Mouse (Mus musculus): Measurements from ENCODE around the gene Reln. TPM values are rescaled to one million over a fixed set of nuclear protein-coding genes. Genes with fewer than 3 reads are reported as not detected.
A peak's percentile ranks its signal among the peaks of the same experiment; 100 is the strongest.

The Reln gene
- 111 and 123 TPM in 2 replicates for polyA plus RNA-seq (2012; rRNA removed)

DNA sequence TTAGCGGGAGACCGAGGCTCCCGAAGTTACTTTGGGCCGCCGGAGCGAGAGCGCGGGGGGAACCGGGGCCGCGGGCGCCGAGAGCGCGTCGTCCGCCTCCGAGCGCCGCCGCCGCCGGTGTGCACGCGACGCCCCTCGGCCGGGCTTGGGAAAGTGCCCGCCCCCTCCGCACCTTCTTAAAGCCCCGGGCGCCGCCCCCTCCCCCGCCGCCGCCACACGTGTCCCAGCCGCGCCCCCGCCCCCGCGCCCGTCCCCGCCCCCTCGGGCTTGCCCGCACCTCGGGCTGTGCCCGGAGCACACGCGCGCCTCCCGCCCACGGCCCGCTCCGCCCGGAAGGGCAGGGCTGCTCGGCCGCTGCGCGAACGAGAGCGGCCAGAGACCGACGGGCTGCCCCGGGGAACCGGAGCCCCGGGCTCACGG is at the start of gene Reln:
Gene Reln, minus strand, starts transcription at position 147 of the 420 bp plus-strand sequence.
- DNase-seq (ENCODE audit: extremely low spot score in 1 of 2, low spot score in 1 of 2), result no peak

GRCm38 (mm10) chr5:22388502-22388901 is 44.0 kb upstream of the Reln start:
- no peak for DNase-seq (ENCODE audit: extremely low spot score in 1 of 2, low spot score in 1 of 2)

DNA sequence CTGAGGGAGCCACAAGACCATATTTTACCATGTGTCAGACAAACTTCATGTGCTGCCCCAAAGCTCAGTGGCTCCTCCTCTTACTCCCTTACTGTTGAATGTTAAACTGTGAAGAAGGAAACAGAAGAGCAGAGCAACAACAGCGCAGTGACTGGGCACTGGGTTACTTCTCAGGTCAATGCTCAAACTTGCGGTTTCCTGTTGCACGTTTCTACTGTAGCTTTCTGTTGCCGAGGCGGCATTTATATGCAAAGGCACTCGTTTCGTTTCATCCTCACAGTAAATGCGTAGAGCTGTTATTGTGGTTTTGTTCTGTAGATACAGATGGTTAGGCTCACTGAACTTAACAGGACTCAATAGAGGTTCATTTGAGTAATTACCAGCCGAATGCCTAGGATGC is 16.0 kb upstream of the Reln start:
- DNase-seq (ENCODE audit: extremely low spot score in 1 of 2, low spot score in 1 of 2), result no peak

DNA sequence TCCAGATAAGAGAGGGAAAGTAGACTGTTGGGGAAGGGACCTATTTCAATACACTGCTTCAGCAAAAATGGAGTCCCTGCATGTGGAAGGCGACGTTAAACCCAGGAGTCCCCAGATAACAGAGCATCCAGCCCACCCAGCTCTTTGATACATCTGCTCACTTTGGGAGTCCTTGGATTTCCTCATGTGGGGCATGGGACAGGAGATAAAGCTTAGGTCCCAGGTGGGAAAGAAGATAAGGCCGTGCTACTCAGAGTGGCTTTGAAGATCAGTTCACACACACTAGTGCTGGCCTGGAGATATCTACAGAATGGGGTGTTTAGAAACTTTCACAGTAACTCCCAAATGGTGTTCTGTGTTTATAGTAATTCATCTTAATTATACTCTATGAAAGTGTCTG is 3.9 kb upstream of the Reln start:
- DNase-seq (ENCODE audit: extremely low spot score in 1 of 2, low spot score in 1 of 2), result no peak

- DNase-seq (ENCODE audit: extremely low spot score in 1 of 2, low spot score in 1 of 2), result no peak
Measured at GRCm38 (mm10) chr5:22347732-22348131, 3.2 kb upstream of the Reln start.

DNA sequence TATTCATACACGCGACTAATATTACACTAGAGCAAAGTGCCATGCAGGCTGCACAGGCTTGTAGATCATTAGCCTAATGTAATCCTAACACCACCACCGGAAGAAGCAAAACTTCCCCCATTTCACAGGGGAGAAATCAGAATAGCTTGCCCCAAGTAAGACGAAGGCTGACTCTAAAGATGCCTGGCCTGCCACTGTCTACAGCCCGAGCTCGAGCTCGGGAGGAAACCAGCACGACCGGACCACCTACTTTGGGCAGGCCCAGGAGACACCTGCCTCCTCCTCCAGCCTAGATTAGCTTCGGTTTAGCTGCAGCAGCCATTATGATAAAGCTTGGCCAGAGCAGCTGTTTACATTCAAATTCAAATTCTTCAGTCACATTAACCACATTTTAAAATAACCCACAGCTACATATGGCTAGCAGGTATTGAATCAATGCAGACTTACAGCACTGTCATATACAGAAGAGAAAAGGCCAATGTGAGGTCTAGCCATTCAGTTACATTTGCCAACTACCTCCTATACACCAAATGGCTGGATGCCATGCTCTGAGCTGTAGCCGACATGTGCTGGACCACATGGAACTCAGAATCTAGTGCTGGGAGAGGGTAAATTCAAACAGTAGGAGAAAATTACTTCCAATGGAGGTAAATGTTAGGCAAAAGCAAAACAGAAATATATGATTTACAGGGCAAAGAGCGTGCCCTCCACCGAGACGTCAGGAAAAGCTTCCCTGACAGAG is 1.6 kb upstream of the Reln start:
- no peak for DNase-seq (ENCODE audit: extremely low spot score in 1 of 2, low spot score in 1 of 2)

- DNase-seq (ENCODE audit: extremely low spot score in 1 of 2, low spot score in 1 of 2), result no peak
Measured at GRCm38 (mm10) chr5:22344976-22345651, 612 bp upstream of the Reln start.

- no peak for DNase-seq (ENCODE audit: extremely low spot score in 1 of 2, low spot score in 1 of 2)
Measured at GRCm38 (mm10) chr5:22343843-22344555, 503 bp downstream of the Reln start.

- DNase-seq (ENCODE audit: extremely low spot score in 1 of 2, low spot score in 1 of 2), result no peak
Measured at GRCm38 (mm10) chr5:22343536-22343842, 1.0 kb downstream of the Reln start.

DNA sequence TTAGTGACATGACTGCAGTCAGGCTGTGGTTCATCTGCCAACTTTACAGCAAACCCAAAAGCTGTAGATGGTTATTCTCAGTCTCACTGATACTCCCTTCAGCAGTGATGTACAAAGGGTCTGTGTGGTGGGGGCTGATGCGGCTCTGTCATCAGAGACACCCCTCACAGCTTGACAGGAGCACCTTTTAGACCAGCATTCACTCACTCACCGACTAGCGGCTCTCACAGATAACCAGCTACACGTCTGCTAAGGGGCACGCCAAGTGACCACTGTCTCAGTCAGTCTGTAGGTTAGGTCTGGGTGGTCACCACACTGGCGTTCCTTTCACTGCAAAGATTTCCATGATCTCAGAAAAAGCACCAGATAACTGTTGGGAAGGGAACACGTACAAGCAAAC is 2.0 kb downstream of the Reln start:
- DNase-seq (ENCODE audit: extremely low spot score in 1 of 2, low spot score in 1 of 2), result no peak

- no peak for DNase-seq (ENCODE audit: extremely low spot score in 1 of 2, low spot score in 1 of 2)
Measured at GRCm38 (mm10) chr5:22340991-22341390, 3.5 kb downstream of the Reln start.

- DNase-seq (ENCODE audit: extremely low spot score in 1 of 2, low spot score in 1 of 2), result no peak
Measured at GRCm38 (mm10) chr5:22335408-22335807, 9.1 kb downstream of the Reln start.

DNA sequence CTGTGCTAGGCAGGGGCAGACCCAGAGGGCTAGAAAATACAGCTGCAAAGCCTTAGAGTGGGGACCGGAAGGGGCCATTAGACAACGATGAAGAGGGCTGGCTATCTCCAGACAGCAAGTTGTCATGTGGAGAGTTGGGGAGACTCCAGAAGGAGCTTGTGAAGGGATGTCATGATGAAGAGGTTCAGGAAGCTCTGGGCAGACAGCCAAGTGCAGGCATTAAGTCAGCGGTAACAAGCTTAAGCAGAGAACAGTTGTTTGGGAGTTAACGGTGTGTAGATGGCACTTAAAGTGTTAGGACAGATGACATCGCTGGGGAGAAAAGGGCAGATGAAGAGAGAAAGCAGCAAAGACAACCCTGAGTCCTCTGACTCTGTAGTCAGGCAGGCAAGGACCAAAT is 13.7 kb downstream of the Reln start:
- no peak for DNase-seq (ENCODE audit: extremely low spot score in 1 of 2, low spot score in 1 of 2)

- DNase-seq (ENCODE audit: extremely low spot score in 1 of 2, low spot score in 1 of 2), result no peak
Measured at GRCm38 (mm10) chr5:22328431-22329359, 15.8 kb downstream of the Reln start.

DNA sequence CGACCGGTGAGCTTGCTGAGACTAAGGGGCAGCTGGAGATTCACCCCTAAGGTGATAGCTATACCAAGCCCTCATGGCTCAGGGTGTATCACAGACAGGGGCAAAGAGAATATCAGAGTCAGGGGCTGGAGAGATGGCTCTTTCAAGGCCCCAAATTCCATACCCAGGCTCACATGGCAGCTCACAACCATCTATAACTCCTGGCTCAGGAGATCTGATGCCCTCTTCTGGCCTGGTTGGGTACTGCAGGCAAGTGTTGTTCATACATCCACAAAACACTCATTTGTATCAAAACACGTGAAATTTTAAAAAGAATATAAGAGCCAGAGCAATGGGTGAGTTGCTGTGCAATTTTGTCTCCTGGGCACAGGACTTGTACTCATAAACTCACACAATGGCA is 17.3 kb downstream of the Reln start:
- DNase-seq (ENCODE audit: extremely low spot score in 1 of 2, low spot score in 1 of 2), result no peak

- DNase-seq (ENCODE audit: extremely low spot score in 1 of 2, low spot score in 1 of 2), result no peak
Measured at GRCm38 (mm10) chr5:22323801-22324200, 20.7 kb downstream of the Reln start.

GRCm38 (mm10) chr5:22317807-22318206 is 26.7 kb downstream of the Reln start:
- DNase-seq (ENCODE audit: extremely low spot score in 1 of 2, low spot score in 1 of 2), result no peak

- no peak for DNase-seq (ENCODE audit: extremely low spot score in 1 of 2, low spot score in 1 of 2)
Measured at GRCm38 (mm10) chr5:22316471-22316870, 28.0 kb downstream of the Reln start.

DNA sequence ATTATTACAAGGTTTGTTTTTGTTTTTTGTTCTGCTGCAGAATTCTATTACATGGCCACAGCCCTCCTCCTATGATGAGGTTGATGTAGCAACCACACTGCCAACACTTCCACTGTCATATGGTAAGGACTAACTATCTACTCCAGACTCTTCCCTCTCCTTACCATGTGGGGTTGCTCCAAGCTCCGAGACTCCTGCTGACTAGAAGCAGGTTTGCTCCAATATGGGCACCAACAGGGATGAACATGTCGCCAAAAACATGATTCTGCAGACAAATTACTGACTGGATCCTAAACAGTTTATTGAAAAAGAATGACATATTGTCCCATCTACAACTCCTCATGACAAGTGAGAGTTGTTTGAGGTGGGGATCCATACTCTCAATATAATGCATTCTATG is 28.5 kb downstream of the Reln start:
- no peak for DNase-seq (ENCODE audit: extremely low spot score in 1 of 2, low spot score in 1 of 2)

DNA sequence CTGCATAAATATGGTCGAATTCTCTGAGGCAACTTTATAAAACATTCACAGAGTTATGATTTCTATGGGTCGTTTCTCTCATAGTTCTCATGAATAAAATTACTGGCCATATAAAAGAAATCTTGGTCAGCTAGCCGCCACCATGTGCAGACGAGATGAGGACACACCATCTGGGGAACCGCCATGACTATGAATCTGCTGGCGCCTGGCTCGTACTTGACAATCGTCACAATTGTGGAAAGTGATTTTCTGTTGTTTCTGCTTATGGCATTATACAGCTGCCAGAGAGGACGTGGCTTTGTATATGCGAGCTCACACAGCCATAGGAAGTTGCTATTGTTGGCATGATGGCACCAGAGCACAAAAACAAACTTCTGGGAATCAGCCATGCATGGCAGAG is 31.5 kb downstream of the Reln start:
- peak in 1 of 2 experiments; percentile 15 for DNase-seq (ENCODE audit: extremely low spot score in 1 of 2, low spot score in 1 of 2)

- no peak for DNase-seq (ENCODE audit: extremely low spot score in 1 of 2, low spot score in 1 of 2)
Measured at GRCm38 (mm10) chr5:22311046-22311445, 33.5 kb downstream of the Reln start.
